Mouse (Mus musculus): Measurements from ENCODE around the gene Klk1.

The Klk1 gene

GRCm38 (mm10) chr7:44253023-44253616, 28.0 kb downstream of the Klk1 start:
- DNase-seq (ENCODE audit: low spot score in 2 of 2) = peak; percentile 38 to 46

- DNase-seq (ENCODE audit: low spot score in 2 of 2) = peak in 1 of 2 experiments; percentile 52
Measured at GRCm38 (mm10) chr7:44254930-44255329, 29.8 kb downstream of the Klk1 start.

GRCm38 (mm10) chr7:44257278-44257677, 32.1 kb downstream of the Klk1 start, which contains the start of gene Acp4:
Gene Acp4, minus strand, starts transcription at chr7:44257378.
- DNase-seq (ENCODE audit: low spot score in 2 of 2) = no peak

- no peak for DNase-seq (ENCODE audit: low spot score in 2 of 2)
Measured at GRCm38 (mm10) chr7:44260410-44260809, 35.2 kb downstream of the Klk1 start.

- DNase-seq (ENCODE audit: low spot score in 2 of 2) = no peak
Measured at GRCm38 (mm10) chr7:44261147-44261546, 36.0 kb downstream of the Klk1 start, which contains the start of gene Gm15517. Gene Gm15517, plus strand, starts transcription at chr7:44261447.

GRCm38 (mm10) chr7:44262791-44263643, 37.9 kb downstream of the Klk1 start:
- DNase-seq (ENCODE audit: low spot score in 2 of 2) = peak; percentile 94 to 97

- DNase-seq (ENCODE audit: low spot score in 2 of 2) = no peak
Measured at GRCm38 (mm10) chr7:44268117-44268516, 43.0 kb downstream of the Klk1 start.

GRCm38 (mm10) chr7:44269397-44269796, 44.2 kb downstream of the Klk1 start:
- no peak for DNase-seq (ENCODE audit: low spot score in 2 of 2)

- no peak for DNase-seq (ENCODE audit: low spot score in 2 of 2)
Measured at GRCm38 (mm10) chr7:44271309-44271708, 46.1 kb downstream of the Klk1 start.

- no peak for DNase-seq (ENCODE audit: low spot score in 2 of 2)
Measured at GRCm38 (mm10) chr7:44272546-44272945, 47.4 kb downstream of the Klk1 start.

- no peak for DNase-seq (ENCODE audit: low spot score in 2 of 2)
Measured at GRCm38 (mm10) chr7:44273446-44273845, 48.3 kb downstream of the Klk1 start.

- DNase-seq (ENCODE audit: low spot score in 2 of 2) = no peak
Measured at GRCm38 (mm10) chr7:44274096-44274495, 48.9 kb downstream of the Klk1 start.

- DNase-seq (ENCODE audit: low spot score in 2 of 2) = no peak
Measured at GRCm38 (mm10) chr7:44275546-44275945, 50.4 kb downstream of the Klk1 start.

GRCm38 (mm10) chr7:44276461-44277249, 51.5 kb downstream of the Klk1 start:
- DNase-seq (ENCODE audit: low spot score in 2 of 2) = no peak

- DNase-seq (ENCODE audit: low spot score in 2 of 2) = peak in 1 of 2 experiments; percentile 63
Measured at GRCm38 (mm10) chr7:44277250-44277622, 52.1 kb downstream of the Klk1 start.

All from right cerebral cortex, postnatal 10 days (tissue).